In the genomic region with DNA sequence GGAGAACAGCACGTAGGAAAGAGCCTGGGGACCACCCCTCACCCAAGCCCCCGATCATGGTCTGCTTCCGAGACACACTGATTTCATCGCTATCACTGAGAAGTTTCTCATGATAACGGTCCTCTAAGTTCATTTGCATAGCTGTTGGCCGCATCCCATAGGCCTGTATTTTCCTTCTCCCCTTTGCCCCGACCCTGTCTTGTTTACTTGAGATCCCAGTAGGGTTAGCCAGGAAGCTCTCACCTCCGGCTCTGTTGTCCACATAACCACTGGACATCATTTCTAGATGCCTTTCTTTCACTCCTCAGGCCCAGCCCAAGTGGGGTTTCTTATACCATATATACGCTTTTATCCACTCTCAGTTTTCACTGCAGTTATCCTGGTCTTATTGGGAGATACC, we compare ENCODE assay signal across 23 mouse cellular contexts. TPM values are rescaled to one million over a fixed set of nuclear protein-coding genes. Genes with fewer than 3 reads are reported as not detected.
A peak's percentile ranks its signal among the peaks of the same experiment; 100 is the strongest.
DNase-seq lines count a peak whose midpoint lies in the region; ATAC-seq and TF ChIP-seq lines count a peak whose summit lies in the region.
"Had no signal": no experiment of that assay in that cellular context is flagged by ENCODE, and none has a peak within 500 bp of the region (broad histone marks: within the 10 kb centered on the region; RNA-seq: fewer than 3 reads in every experiment).

No protein-coding gene starts in this region.

- intact Hi-C loops in heart, postnatal 10 days (cut with DNase I): loop anchor here (2.0 to 5.0 kb wide), 3 partner anchors 42 to 1012 kb away; no protein-coding TSS in a partner anchor

- no peak overlapping the region; the same call in 1 of the 2 replicates for H3K9ac ChIP-seq in heart, embryonic 12.5 days
- H3K9ac ChIP-seq in kidney, embryonic 16.5 days (replicated peaks; ENCODE audit: low read length): no peak overlapping the region
- no peak overlapping the region for H3K9ac ChIP-seq in liver, adult 2 months (ENCODE audit: low read depth, low read length)
- H3K9ac ChIP-seq in liver, embryonic 11.5 days (ENCODE audit: low read depth, low read length): no peak overlapping the region
- H3K9ac ChIP-seq: embryonic facial prominence, embryonic 15.5 days; hindbrain, embryonic 13.5 days had no signal

- 0 out of 2 replicates have a peak overlapping the region, but pooled peaks have one; percentile 15 for H3K27ac ChIP-seq in heart, embryonic 12.5 days (ENCODE audit: poor library complexity, severe bottlenecking)
- no peak overlapping the region for H3K27ac ChIP-seq in kidney, embryonic 16.5 days (ENCODE audit: low read length)
- H3K27ac ChIP-seq in liver, adult 2 months (replicated peaks; ENCODE audit: insufficient read depth, low read depth, low read length): peak overlapping the region; percentile 67
- H3K27ac ChIP-seq in liver, embryonic 11.5 days (ENCODE audit: low read depth, low read length): no peak overlapping the region
- H3K27ac ChIP-seq: embryonic facial prominence, embryonic 15.5 days; forebrain, embryonic 10.5 days; heart, embryonic 10.5 days; hindbrain, embryonic 13.5 days; hindbrain, postnatal 0 days had no signal

- DNase-seq in heart, postnatal 10 days: no peak
- DNase-seq in kidney, adult 9 months: peak; percentile 23
- peak; percentile 81 for DNase-seq in liver, adult 2 months (ENCODE audit: extremely low read depth, low read depth, low spot score)
- DNase-seq in liver, embryonic 11.5 days (ENCODE audit: low spot score): no peak
- no peak for DNase-seq in cerebellum, postnatal 4 days (ENCODE audit: low spot score in 2 of 2)
- no peak for DNase-seq in adrenal gland, adult (ENCODE audit: inconsistent age in 2 of 2, low spot score in 1 of 2)
- DNase-seq: B cell, adult 2 months; cerebellum, adult 2 months; cerebellum, postnatal 10 days; embryo, embryonic 11 days; gastrocnemius, postnatal 36 days; heart, adult 11 months had no signal

- 65% methylated on average over 9 of the region's 9 CpGs for WGBS in heart, embryonic 12.5 days
- 83% methylated on average over 9 of the region's 9 CpGs for WGBS in kidney, embryonic 16.5 days
- 43% methylated on average over 9 of the region's 9 CpGs for WGBS in liver, adult 2 months
- 84% methylated on average over 9 of the region's 9 CpGs for WGBS in liver, embryonic 11.5 days

- H3K9me3 ChIP-seq in heart, embryonic 12.5 days (replicated peaks): no peaks in the 10 kb centered on the region
- H3K9me3 ChIP-seq in kidney, embryonic 16.5 days (ENCODE audit: low read length): no peaks in the 10 kb centered on the region
- H3K9me3 ChIP-seq in liver, embryonic 11.5 days (ENCODE audit: control insufficient read depth, low read length): no peaks in the 10 kb centered on the region
- H3K9me3 ChIP-seq: embryonic facial prominence, embryonic 15.5 days; forebrain, embryonic 10.5 days; G1E; heart, embryonic 10.5 days; hindbrain, embryonic 13.5 days had no signal

- no peaks in the 10 kb centered on the region for H3K27me3 ChIP-seq in heart, embryonic 12.5 days (replicated peaks)
- H3K27me3 ChIP-seq in kidney, embryonic 16.5 days (ENCODE audit: insufficient read depth, low read length): no peaks in the 10 kb centered on the region
- H3K27me3 ChIP-seq in liver, adult 2 months (ENCODE audit: control insufficient read depth, insufficient read depth, low read length): no peaks in the 10 kb centered on the region
- no peaks in the 10 kb centered on the region for H3K27me3 ChIP-seq in liver, embryonic 11.5 days (replicated peaks; ENCODE audit: control insufficient read depth, insufficient read depth, low read length)
- H3K27me3 ChIP-seq: embryonic facial prominence, embryonic 15.5 days; hindbrain, embryonic 13.5 days had no signal

- no peak overlapping the region for H3K4me2 ChIP-seq in heart, embryonic 12.5 days
- no peak overlapping the region for H3K4me2 ChIP-seq in kidney, embryonic 16.5 days (replicated peaks; ENCODE audit: low read depth, low read length)
- no peak overlapping the region for H3K4me2 ChIP-seq in liver, embryonic 11.5 days
- H3K4me2 ChIP-seq: embryonic facial prominence, embryonic 15.5 days; hindbrain, embryonic 13.5 days had no signal

- H3K36me3 ChIP-seq in heart, embryonic 12.5 days: peaks cover 18% of the 10 kb centered on the region
- peaks cover 6% of the 10 kb centered on the region for H3K36me3 ChIP-seq in kidney, embryonic 16.5 days (ENCODE audit: insufficient read depth, low read length)
- H3K36me3 ChIP-seq in liver, adult 2 months (ENCODE audit: control insufficient read depth, insufficient read depth, low read length): peaks cover 15% of the 10 kb centered on the region
- peaks cover under 1% of the 10 kb centered on the region; the same call in 1 of the 2 replicates for H3K36me3 ChIP-seq in liver, embryonic 11.5 days (ENCODE audit: control insufficient read depth, insufficient read depth, low read length)

- no peak for ATAC-seq in heart, embryonic 12.5 days (ENCODE audit: insufficient number of reproducible peaks, low FRiP score)
- no peak for ATAC-seq in kidney, embryonic 16.5 days (ENCODE audit: low FRiP score, low TSS enrichment)
- ATAC-seq in liver, embryonic 11.5 days (replicated peaks; ENCODE audit: low FRiP score): no peak
- ATAC-seq: CD4-positive, CD25-positive, alpha-beta regulatory T cell, adult 4 months; forebrain, embryonic 14.5 days had no signal

- peaks cover 38% of the 10 kb centered on the region for H3K4me1 ChIP-seq in heart, embryonic 12.5 days (replicated peaks)
- peaks cover 14% of the 10 kb centered on the region; the same call in 1 of the 2 replicates for H3K4me1 ChIP-seq in kidney, embryonic 16.5 days (ENCODE audit: insufficient read depth, low read length)
- peaks cover 23% of the 10 kb centered on the region for H3K4me1 ChIP-seq in liver, adult 2 months (ENCODE audit: control insufficient read depth, insufficient read depth, low read length)
- H3K4me1 ChIP-seq in liver, embryonic 11.5 days (replicated peaks; ENCODE audit: control insufficient read depth, insufficient read depth, low read length): peaks cover 22% of the 10 kb centered on the region
- H3K4me1 ChIP-seq: embryonic facial prominence, embryonic 15.5 days; forebrain, embryonic 10.5 days; hindbrain, embryonic 13.5 days had no signal

- peaks cover 9% of the 10 kb centered on the region; the same call in 1 of the 2 replicates for H3K79me2 ChIP-seq in liver, adult 2 months (ENCODE audit: control insufficient read depth, insufficient read depth, low read length)

- TF ChIP-seq POLR2A in liver, adult 2 months (IDR thresholded peaks at IDR 0.05; ENCODE audit: extremely low read depth, insufficient read depth, low read length): no peak

- H3K4me3 ChIP-seq in heart, embryonic 12.5 days: no peak overlapping the region
- H3K4me3 ChIP-seq in kidney, embryonic 16.5 days (ENCODE audit: low read length): no peak overlapping the region
- no peak overlapping the region for H3K4me3 ChIP-seq in liver, adult 2 months (ENCODE audit: insufficient read depth, low read depth, low read length)
- no peak overlapping the region for H3K4me3 ChIP-seq in liver, embryonic 11.5 days (ENCODE audit: low read depth, low read length)
- H3K4me3 ChIP-seq: embryonic facial prominence, embryonic 15.5 days; erythroblast, embryonic 14.5 days; forebrain, embryonic 10.5 days; heart, embryonic 10.5 days; hindbrain, embryonic 13.5 days had no signal

- no peak for TF ChIP-seq CTCF in liver, adult 2 months (IDR thresholded peaks at IDR 0.05; ENCODE audit: low read depth, low read length)

RNA-seq across cellular contexts. Expression of gene Ttc33, which starts 9.6 kb away (rescaled TPM):
- 32.4 and 32.6 TPM in 2 replicates for polyA plus RNA-seq in heart, embryonic 12.5 days (2016; fragmentation: Nextera tagmentation; extraction: Ambion mirVana)
- total RNA-seq in heart, postnatal 10 days (2021): 10 to 100 TPM; 28.4 to 29.2 TPM
- polyA plus RNA-seq in kidney, embryonic 16.5 days (2015; fragmentation: Nextera tagmentation; extraction: Ambion mirVana): 44.3 and 46.4 TPM in 2 replicates
- 24.6 and 34.7 TPM in 2 replicates for total RNA-seq in liver, adult 2 months (2014; rRNA removed)
- 3.7 and 3.9 TPM in 2 replicates for polyA plus RNA-seq in liver, adult 2 months (2012; rRNA removed)
- 29.2 and 32.3 TPM in 2 replicates for polyA plus RNA-seq in liver, embryonic 11.5 days (2014; fragmentation: Nextera tagmentation; extraction: Ambion mirVana)

RNA-seq across cellular contexts. Expression of gene Ptger4, which starts 49.1 kb away (rescaled TPM):
- polyA plus RNA-seq in heart, embryonic 12.5 days (2016; fragmentation: Nextera tagmentation; extraction: Ambion mirVana): 2.4 and 2.5 TPM in 2 replicates
- 1 to 10 TPM; 4.5 to 4.6 TPM for total RNA-seq in heart, postnatal 10 days (2021)
- polyA plus RNA-seq in kidney, embryonic 16.5 days (2015; fragmentation: Nextera tagmentation; extraction: Ambion mirVana): 5.2 and 5.4 TPM in 2 replicates
- total RNA-seq in liver, adult 2 months (2014; rRNA removed): 0.09 and 0.40 TPM in 2 replicates
- 0.32 and 0.65 TPM in 2 replicates for polyA plus RNA-seq in liver, adult 2 months (2012; rRNA removed)
- 5.1 and 5.8 TPM in 2 replicates for polyA plus RNA-seq in liver, embryonic 11.5 days (2014; fragmentation: Nextera tagmentation; extraction: Ambion mirVana)

RNA-seq across cellular contexts. Expression of gene Prkaa1, which starts 51.3 kb away (rescaled TPM):
- 23.7 and 24.1 TPM in 2 replicates for polyA plus RNA-seq in heart, embryonic 12.5 days (2016; fragmentation: Nextera tagmentation; extraction: Ambion mirVana)
- total RNA-seq in heart, postnatal 10 days (2021): 10 to 100 TPM; 16.9 to 18.4 TPM
- polyA plus RNA-seq in kidney, embryonic 16.5 days (2015; fragmentation: Nextera tagmentation; extraction: Ambion mirVana): 22.4 and 24.7 TPM in 2 replicates
- total RNA-seq in liver, adult 2 months (2014; rRNA removed): 6.3 and 7.8 TPM in 2 replicates
- polyA plus RNA-seq in liver, adult 2 months (2012; rRNA removed): 1.8 and 1.9 TPM in 2 replicates
- 36.2 and 39.3 TPM in 2 replicates for polyA plus RNA-seq in liver, embryonic 11.5 days (2014; fragmentation: Nextera tagmentation; extraction: Ambion mirVana)

Comparison
In these comparisons a context has a peak if more than half of its experiments do, and no peak if none do; other contexts are left out.
1. H3K27ac ChIP-seq: peak in heart, embryonic 12.5 days (single experiment) and liver, adult 2 months (single experiment); none in kidney, embryonic 16.5 days (single experiment) and liver, embryonic 11.5 days (single experiment).
2. DNase-seq: peak in kidney, adult 9 months (single experiment) and liver, adult 2 months (single experiment); none in heart, postnatal 10 days (0 of 2), liver, embryonic 11.5 days (single experiment), cerebellum, postnatal 4 days (0 of 2) and adrenal gland, adult (0 of 2).